Mouse (Mus musculus): ENCODE measurements at regions not wholly inside any gene's neighbourhood (a gene's known extent, or its start where the extent isn't known, plus 50 kb on each side); places are given as distances from the start of the nearest gene placed in this dataset.

DNA sequence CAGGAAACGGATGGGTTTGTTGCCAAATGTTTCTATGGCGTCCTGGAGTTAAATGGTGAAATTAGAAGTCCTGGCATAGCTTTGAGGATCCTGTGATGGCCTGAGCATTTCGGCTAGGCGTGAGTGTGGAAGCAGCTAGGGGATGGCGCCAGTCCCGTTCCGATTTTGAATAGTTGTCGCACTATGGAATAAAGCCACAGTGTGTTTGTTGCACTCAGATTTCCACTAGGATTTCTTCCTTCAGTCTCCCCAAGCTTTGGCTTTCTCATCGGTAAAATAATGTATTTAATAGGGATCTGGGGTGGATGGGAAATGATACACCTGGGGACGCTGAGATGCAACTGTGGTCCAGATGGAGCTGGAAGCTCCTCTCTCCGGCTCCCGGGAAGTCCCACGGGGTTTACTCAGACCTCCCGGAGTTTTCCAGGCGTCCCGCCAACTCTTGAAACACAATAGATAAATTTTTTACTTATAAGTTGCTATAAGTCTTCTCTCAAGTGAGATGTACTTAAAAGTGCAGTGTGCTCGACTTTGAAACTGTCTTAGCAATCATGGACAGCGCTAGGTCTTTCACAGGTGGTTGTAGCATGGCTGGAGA lies 203.7 kb downstream of the Spata18 start:
- TF ChIP-seq CTCF (IDR thresholded peaks at IDR 0.05; ENCODE audit: borderline replicate concordance, control insufficient read depth, extremely low read depth, insufficient read depth, low read length, poor library complexity): no peak
- no peak for TF ChIP-seq POLR2A (IDR thresholded peaks at IDR 0.05; ENCODE audit: control insufficient read depth, extremely low read depth, insufficient read depth, low read length, poor library complexity)
